Mouse (Mus musculus) MEL (cell line): ENCODE data around the gene Foxs1. TPM values are rescaled to one million over a fixed set of nuclear protein-coding genes. Genes with fewer than 3 reads are reported as not detected.

Experiments used
- DNase-seq: peaks from one replicate; pipeline ENCODE4 v3.0.0; 2011; ENCODE audit warnings: low read depth, low spot score
- H3K27ac ChIP-seq: 2 replicates; pipeline ENCODE4 v1.5.1; 2012; ENCODE audit warnings: low read depth, mild to moderate bottlenecking, control low read depth, low read length, moderate library complexity; ENCODE audit not compliant: control insufficient read depth
- H3K27me3 ChIP-seq, 2 experiments: fragments of 150-350 bp in 1 of 2; sonication (generic) in 1 of 2; 2 replicates each; pipeline ENCODE4 v1.6.1; 2012; ENCODE audit warnings: low read length in 2 of 2, mild to moderate bottlenecking in 2 of 2, improper control_type of control experiment in 1 of 2, moderate library complexity in 1 of 2; ENCODE audit not compliant: insufficient read depth in 2 of 2, control insufficient read depth in 1 of 2
- H3K36me3 ChIP-seq, 2 experiments: 2 replicates each; pipeline ENCODE4 v1.6.1; 2012 to 2014; ENCODE audit warnings: low read length in 2 of 2, improper control_type of control experiment in 1 of 2, inconsistent platforms in 1 of 2, mild to moderate bottlenecking in 1 of 2; ENCODE audit not compliant: insufficient read depth in 2 of 2, control insufficient read depth in 1 of 2
- H3K4me1 ChIP-seq, 2 experiments: fragments of 150-350 bp in 1 of 2; sonication (generic) in 1 of 2; 2 replicates each; pipeline ENCODE4 v1.6.1; 2012; ENCODE audit warnings: low read length in 2 of 2, improper control_type of control experiment in 1 of 2, mild to moderate bottlenecking in 1 of 2; ENCODE audit not compliant: insufficient read depth in 2 of 2, control insufficient read depth in 1 of 2
- H3K4me3 ChIP-seq, 2 experiments: fragments of 150-350 bp in 1 of 2; sonication (generic) in 1 of 2; 2 replicates each; pipeline ENCODE4 v1.5.1; 2012; ENCODE audit warnings: low read depth in 2 of 2, low read length in 2 of 2, mild to moderate bottlenecking in 2 of 2, moderate library complexity in 2 of 2, control low read depth in 1 of 2, improper control_type of control experiment in 1 of 2; ENCODE audit not compliant: control insufficient read depth in 1 of 2, insufficient read depth in 1 of 2
- H3K79me2 ChIP-seq: 2 replicates; pipeline ENCODE4 v1.6.1; 2012; ENCODE audit warnings: mild to moderate bottlenecking, low read length, moderate library complexity; ENCODE audit not compliant: control insufficient read depth, poor library complexity, insufficient read depth
- H3K9ac ChIP-seq: 2 replicates; pipeline ENCODE4 v1.6.1; 2012; ENCODE audit warnings: low read depth, mild to moderate bottlenecking, control low read depth, low read length, moderate library complexity; ENCODE audit not compliant: control insufficient read depth, poor library complexity, severe bottlenecking
- H3K9me3 ChIP-seq: fragments of 150-350 bp; sonication (generic); replicated peaks from 2 replicates; pipeline ENCODE4 v1.6.1; 2012; ENCODE audit warnings: mild to moderate bottlenecking, low read length, improper control_type of control experiment, moderate library complexity; ENCODE audit not compliant: insufficient read depth
- CHD1 ChIP-seq: IDR thresholded peaks from 2 replicates; pipeline ENCODE4 v1.6.1; 2012; ENCODE audit warnings: low read depth, mild to moderate bottlenecking, inconsistent platforms, low read length, improper control_type of control experiment
- CHD2 ChIP-seq: IDR thresholded peaks from 2 replicates; pipeline ENCODE4 v1.6.1; 2011; ENCODE audit warnings: low read length, improper control_type of control experiment
- CTCF ChIP-seq, 3 experiments: IDR thresholded peaks in 2 of 3; conservative IDR thresholded peaks in 1 of 3; 2 replicates each; pipeline ENCODE4 v1.5.1; 2011 to 2012; ENCODE audit warnings: low read length in 3 of 3, low read depth in 2 of 3, mild to moderate bottlenecking in 2 of 3, improper control_type of control experiment in 1 of 3, inconsistent platforms in 1 of 3, mixed read lengths in 1 of 3, moderate library complexity in 1 of 3; ENCODE audit not compliant: control insufficient read depth in 1 of 3, insufficient read depth in 1 of 3, poor library complexity in 1 of 3, severe bottlenecking in 1 of 3
- ELF1 ChIP-seq: IDR thresholded peaks from 2 replicates; pipeline ENCODE4 v1.6.1; 2014; ENCODE audit warnings: low read depth, mild to moderate bottlenecking, inconsistent platforms, low read length, improper control_type of control experiment, moderate library complexity
- GATA1 ChIP-seq: IDR thresholded peaks from 2 replicates; pipeline ENCODE4 v1.6.1; 2011; ENCODE audit warnings: low read depth, low read length, improper control_type of control experiment
- HCFC1 ChIP-seq: IDR thresholded peaks from 2 replicates; pipeline ENCODE4 v1.6.1; 2012; ENCODE audit warnings: low read depth, mild to moderate bottlenecking, inconsistent platforms, low read length, improper control_type of control experiment, moderate library complexity
- JUND ChIP-seq: IDR thresholded peaks from 2 replicates; pipeline ENCODE4 v1.6.1; 2011; ENCODE audit warnings: low read depth, mild to moderate bottlenecking, improper control_type of control experiment, low read length
- MYB ChIP-seq: IDR thresholded peaks from 2 replicates; pipeline ENCODE4 v1.6.1; 2011; ENCODE audit warnings: mild to moderate bottlenecking, low read depth, low read length, improper control_type of control experiment
- MYC ChIP-seq: IDR thresholded peaks from 2 replicates; pipeline ENCODE4 v1.6.1; 2011; ENCODE audit warnings: low read depth, mild to moderate bottlenecking, low read length, improper control_type of control experiment, moderate library complexity
- NELFE ChIP-seq: IDR thresholded peaks from 2 replicates; pipeline ENCODE4 v1.6.1; 2011; ENCODE audit warnings: low read depth, low read length, improper control_type of control experiment
- NRF1 ChIP-seq: IDR thresholded peaks from 2 replicates; pipeline ENCODE4 v1.6.1; 2014; ENCODE audit warnings: low read depth, mild to moderate bottlenecking, inconsistent platforms, low read length, improper control_type of control experiment, moderate library complexity; ENCODE audit not compliant: poor library complexity, insufficient read depth, severe bottlenecking
- POLR2A ChIP-seq, 2 experiments: IDR thresholded peaks; 2 replicates each; pipeline ENCODE4 v1.6.1; 2011 to 2012; ENCODE audit warnings: low read length in 2 of 2, mild to moderate bottlenecking in 2 of 2, control low read depth in 1 of 2, improper control_type of control experiment in 1 of 2, low read depth in 1 of 2, moderate library complexity in 1 of 2; ENCODE audit not compliant: control insufficient read depth in 1 of 2, insufficient read depth in 1 of 2, poor library complexity in 1 of 2
- POLR2AphosphoS5 ChIP-seq: IDR thresholded peaks from 2 replicates; pipeline ENCODE4 v1.6.1; 2012; ENCODE audit warnings: low read depth, borderline replicate concordance, mild to moderate bottlenecking, inconsistent platforms, low read length, moderate library complexity, mixed read lengths
- RAD21 ChIP-seq: IDR thresholded peaks from 2 replicates; pipeline ENCODE4 v1.6.1; 2011; ENCODE audit warnings: mild to moderate bottlenecking, low read depth, low read length, improper control_type of control experiment
- RCOR1 ChIP-seq: IDR thresholded peaks from 2 replicates; pipeline ENCODE4 v1.6.1; 2012; ENCODE audit warnings: low read depth, mild to moderate bottlenecking, inconsistent platforms, low read length, improper control_type of control experiment
- SIN3A ChIP-seq: IDR thresholded peaks from 2 replicates; pipeline ENCODE4 v1.6.1; 2012; ENCODE audit warnings: low read length, improper control_type of control experiment, inconsistent platforms
- TAL1 ChIP-seq: IDR thresholded peaks from 2 replicates; pipeline ENCODE4 v1.6.1; 2012; ENCODE audit warnings: mild to moderate bottlenecking, inconsistent platforms, low read length, moderate library complexity, mixed read lengths
- ZC3H11A ChIP-seq: IDR thresholded peaks from 2 replicates; pipeline ENCODE4 v1.6.1; 2012; ENCODE audit warnings: low read depth, mild to moderate bottlenecking, inconsistent platforms, low read length, improper control_type of control experiment
- ZKSCAN1 ChIP-seq: IDR thresholded peaks from 2 replicates; pipeline ENCODE4 v1.6.1; 2012; ENCODE audit warnings: low read depth, mild to moderate bottlenecking, inconsistent platforms, low read length, improper control_type of control experiment, moderate library complexity
- ZMIZ1 ChIP-seq: IDR thresholded peaks from 2 replicates; pipeline ENCODE4 v1.6.1; 2012; ENCODE audit warnings: low read depth, mild to moderate bottlenecking, inconsistent platforms, low read length, improper control_type of control experiment, moderate library complexity
- polyA plus RNA-seq, 2 experiments: library from polyadenylated mRNA; stranded (reverse) in 1 of 2; unstranded in 1 of 2; fragments of >175 nt in 1 of 2; fragments of >200 nt in 1 of 2; gene quantifications; 2 replicates each; pipeline versions ENCODE4 v1.2.1 to v1.2.4; 2012; ENCODE audit warnings: low replicate concordance in 2 of 2, low read depth in 1 of 2; ENCODE audit not compliant: insufficient read length in 2 of 2, insufficient read depth in 1 of 2, missing spikeins in 1 of 2
- total RNA-seq: library from RNA; depleted of rRNA; stranded (reverse); fragments of 300-350 nt; gene quantifications from 2 replicates; pipeline ENCODE4 v1.2.3, GENCODE M21; 2012

The Foxs1 gene
- total and polyA plus RNA-seq, 3 experiments, result not detected

DNA sequence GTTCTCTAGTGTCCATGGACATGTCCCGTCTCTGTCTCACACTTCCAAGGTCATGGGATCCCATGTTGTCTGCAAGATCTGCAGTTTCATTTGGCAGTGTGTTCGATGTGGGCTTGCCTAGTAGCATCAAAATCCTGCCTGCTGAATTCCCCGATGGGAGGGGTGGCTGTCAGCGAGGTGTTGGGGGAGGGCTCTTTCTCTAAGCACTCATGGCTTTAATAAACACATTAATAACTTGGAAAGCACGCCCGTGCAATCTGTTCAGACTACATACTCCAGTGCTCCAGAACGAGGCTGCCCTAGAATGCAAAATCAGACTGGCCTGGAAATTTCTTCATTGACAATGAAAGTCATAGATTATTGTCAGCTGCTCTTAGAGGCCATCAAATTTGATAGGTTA, 14.1 kb upstream of the Foxs1 start:
- DNase-seq, result no peak
- no peak for TF ChIP-seq NELFE
- no peaks in the 10 kb centered on the region for H3K79me2 ChIP-seq
- H3K27ac ChIP-seq, result no peak overlapping the region
- H3K27me3 ChIP-seq, result peaks cover 15 to 18% of the 10 kb centered on the region in 2 experiments
- H3K4me1 ChIP-seq, result no peaks in the 10 kb centered on the region
- H3K9me3 ChIP-seq, result no peaks in the 10 kb centered on the region
- H3K36me3 ChIP-seq, result no peaks in the 10 kb centered on the region
- H3K4me3 ChIP-seq, result no peak overlapping the region
- H3K9ac ChIP-seq, result no peak overlapping the region

DNA sequence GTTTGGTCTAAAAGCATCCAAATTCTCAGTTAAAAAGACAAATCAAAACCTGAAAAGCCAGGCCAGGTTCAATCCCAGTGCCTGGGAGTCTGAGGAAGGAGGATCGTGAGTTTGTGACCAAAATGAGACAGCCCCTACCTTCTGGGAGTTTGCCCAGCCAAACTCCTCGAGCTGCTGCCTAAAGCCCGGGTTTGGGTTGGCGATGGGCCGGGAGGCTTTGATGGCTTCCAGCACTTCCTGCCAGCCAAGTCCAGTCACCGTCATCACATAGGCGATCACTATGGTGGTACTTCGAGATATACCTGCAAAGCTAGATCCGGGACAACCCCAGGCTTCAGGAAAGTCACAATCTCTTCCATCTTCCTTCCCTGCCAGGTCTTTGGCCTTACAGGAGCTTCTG, 11.0 kb upstream of the Foxs1 start:
- Histone ChIP-seq H3K36me3 (no peaks in the 10 kb centered on the region), H3K27me3 (peaks cover 15 to 16% of the 10 kb centered on the region in 2 experiments), H3K79me2 (no peaks in the 10 kb centered on the region), H3K4me1 (no peaks in the 10 kb centered on the region), H3K27ac (no peak overlapping the region), H3K9ac (no peak overlapping the region), H3K9me3 (no peaks in the 10 kb centered on the region), H3K4me3 (no peak overlapping the region)
- no peak for TF ChIP-seq NRF1
- no peak for TF ChIP-seq TAL1
- no peak for TF ChIP-seq CHD1
- no peak for TF ChIP-seq MYB
- no peak for TF ChIP-seq HCFC1
- no peak for TF ChIP-seq MYC
- TF ChIP-seq POLR2AphosphoS5, result no peak
- TF ChIP-seq JUND, result no peak
- TF ChIP-seq RCOR1, result no peak
- no peak for TF ChIP-seq ZMIZ1
- TF ChIP-seq GATA1, result no peak
- DNase-seq, result no peak

DNA sequence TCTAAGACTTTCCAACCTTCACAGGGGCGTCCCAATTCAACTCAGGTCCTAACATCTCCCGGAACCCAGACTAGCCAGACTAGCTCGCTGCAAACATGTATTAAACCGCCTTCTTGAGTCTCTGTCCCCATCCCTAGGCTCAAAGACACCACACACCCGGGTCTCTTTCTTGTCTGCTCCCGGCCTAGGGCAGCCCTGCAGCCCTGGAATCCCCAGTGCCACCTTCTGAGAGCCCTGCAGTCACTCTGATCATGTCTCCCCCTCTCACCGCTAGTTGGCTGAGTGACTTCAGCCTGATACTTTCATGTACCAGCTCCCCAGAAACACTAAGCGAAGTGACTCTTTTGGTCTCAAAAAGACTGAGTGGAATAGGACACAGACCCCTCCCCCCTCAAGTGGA, 10.6 kb upstream of the Foxs1 start:
- Histone ChIP-seq H3K27ac (no peak overlapping the region), H3K4me1 (no peaks in the 10 kb centered on the region), H3K4me3 (no peak overlapping the region), H3K36me3 (no peaks in the 10 kb centered on the region), H3K79me2 (no peaks in the 10 kb centered on the region), H3K27me3 (peaks cover 15 to 17% of the 10 kb centered on the region in 2 experiments), H3K9ac (no peak overlapping the region), H3K9me3 (no peaks in the 10 kb centered on the region)
- no peak for TF ChIP-seq JUND
- TF ChIP-seq GATA1, result no peak
- no peak for TF ChIP-seq MYB
- TF ChIP-seq ZKSCAN1, result no peak
- no peak for TF ChIP-seq HCFC1
- no peak for TF ChIP-seq POLR2A (IDR thresholded peaks at IDR 0.05; ENCODE audit: control insufficient read depth in 1 of 2, insufficient read depth in 1 of 2, low read depth in 1 of 2, low read length in 2 of 2, poor library complexity in 1 of 2)
- no peak for TF ChIP-seq ZMIZ1
- TF ChIP-seq CTCF (IDR thresholded peaks at IDR 0.05 in 2 of 3, conservative IDR thresholded peaks at IDR 0.05 in 1 of 3; ENCODE audit: control insufficient read depth in 1 of 3, insufficient read depth in 1 of 3, low read depth in 2 of 3, low read length in 3 of 3, poor library complexity in 1 of 3, severe bottlenecking in 1 of 3), result no peak
- no peak for TF ChIP-seq RAD21
- TF ChIP-seq CHD2, result no peak
- no peak for TF ChIP-seq ELF1
- no peak for TF ChIP-seq ZC3H11A
- no peak for TF ChIP-seq RCOR1
- no peak for TF ChIP-seq SIN3A
- DNase-seq, result no peak
